Mouse (Mus musculus) bone marrow macrophage, adult 2 months (primary cell): ENCODE results near the gene Prdx1. TPM values are rescaled to one million over a fixed set of nuclear protein-coding genes. Genes with fewer than 3 reads are reported as not detected.

Experiments
- H3K27ac ChIP-seq: 2 replicates; pipeline ENCODE4 v1.5.1; 2012; ENCODE audit warnings: low read depth, low read length; ENCODE audit not compliant: insufficient read depth
- H3K4me1 ChIP-seq: 2 replicates; pipeline ENCODE4 v1.6.1; 2012; ENCODE audit warnings: low read length; ENCODE audit not compliant: control insufficient read depth, insufficient read depth
- H3K4me3 ChIP-seq: 2 replicates; pipeline ENCODE4 v1.5.1; 2012; ENCODE audit warnings: mild to moderate bottlenecking, low read length, moderate library complexity; ENCODE audit not compliant: insufficient read depth
- CTCF ChIP-seq: IDR thresholded peaks from 2 replicates; pipeline ENCODE4 v1.5.1; 2012; ENCODE audit warnings: low read depth, mild to moderate bottlenecking, low read length, moderate library complexity
- POLR2A ChIP-seq: IDR thresholded peaks from 2 replicates; pipeline ENCODE4 v1.6.1; 2012; ENCODE audit warnings: mild to moderate bottlenecking, low read depth, low read length, borderline replicate concordance
- polyA plus RNA-seq: library from polyadenylated mRNA; stranded (reverse); fragments of >200 nt; gene quantifications from 2 replicates; pipeline ENCODE4 v1.2.4, GENCODE M21; 2012; ENCODE audit not compliant: missing spikeins, insufficient read depth, insufficient read length

Prdx1 gene
- polyA plus RNA-seq, 1 experiment = 2,298 TPM

- Histone ChIP-seq H3K4me3 (no peak overlapping the region), H3K27ac (no peak overlapping the region), H3K4me1 (no peaks in the 10 kb centered on the region; the same call in 1 of the 2 replicates)
- TF ChIP-seq CTCF (no peak), POLR2A (no peak)
Observed at GRCm38 (mm10) chr4:116698693-116699342, 13.5 kb downstream of the Prdx1 start.

- Histone ChIP-seq H3K4me1 (no peaks in the 10 kb centered on the region), H3K4me3 (no peak overlapping the region), H3K27ac (no peak overlapping the region)
- TF ChIP-seq CTCF (no peak), POLR2A (no peak)
Observed at GRCm38 (mm10) chr4:116700964-116701363, 15.6 kb downstream of the Prdx1 start.

DNA sequence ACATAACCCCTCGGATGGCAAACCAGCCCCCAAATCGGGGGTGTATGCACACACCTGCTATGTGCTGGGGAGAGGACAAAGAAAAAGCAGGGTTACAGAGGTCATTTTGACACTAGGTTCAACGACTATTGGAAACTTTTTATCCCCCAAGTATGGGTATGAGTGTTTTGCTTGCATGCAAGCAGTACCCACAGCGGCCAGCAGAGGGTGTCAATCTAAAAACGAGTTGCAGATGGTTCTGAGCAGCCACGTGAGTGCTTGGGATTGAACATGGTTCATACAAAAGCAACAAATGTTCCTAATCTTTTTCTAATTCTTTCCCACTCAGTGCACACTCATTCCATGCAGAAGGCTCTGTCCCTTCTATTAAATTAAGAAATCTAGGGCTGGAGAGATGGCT lies 18.5 kb downstream of the Prdx1 start:
- Histone ChIP-seq H3K4me1 (0 out of 2 replicates have a peak, but pooled peaks cover 3% of the 10 kb centered on the region), H3K4me3 (no peak overlapping the region), H3K27ac (no peak overlapping the region)
- peak; percentile 56 for TF ChIP-seq CTCF
- no peak for TF ChIP-seq POLR2A

GRCm38 (mm10) chr4:116707666-116708065 lies 22.3 kb downstream of the Prdx1 start:
- no peak for TF ChIP-seq POLR2A
- no peak for TF ChIP-seq CTCF
- H3K27ac ChIP-seq = 0 out of 2 replicates have a peak overlapping the region, but pooled peaks have one; percentile 7
- peak overlapping the region; percentile 80 for H3K4me3 ChIP-seq
- H3K4me1 ChIP-seq = peaks cover 9% of the 10 kb centered on the region

DNA sequence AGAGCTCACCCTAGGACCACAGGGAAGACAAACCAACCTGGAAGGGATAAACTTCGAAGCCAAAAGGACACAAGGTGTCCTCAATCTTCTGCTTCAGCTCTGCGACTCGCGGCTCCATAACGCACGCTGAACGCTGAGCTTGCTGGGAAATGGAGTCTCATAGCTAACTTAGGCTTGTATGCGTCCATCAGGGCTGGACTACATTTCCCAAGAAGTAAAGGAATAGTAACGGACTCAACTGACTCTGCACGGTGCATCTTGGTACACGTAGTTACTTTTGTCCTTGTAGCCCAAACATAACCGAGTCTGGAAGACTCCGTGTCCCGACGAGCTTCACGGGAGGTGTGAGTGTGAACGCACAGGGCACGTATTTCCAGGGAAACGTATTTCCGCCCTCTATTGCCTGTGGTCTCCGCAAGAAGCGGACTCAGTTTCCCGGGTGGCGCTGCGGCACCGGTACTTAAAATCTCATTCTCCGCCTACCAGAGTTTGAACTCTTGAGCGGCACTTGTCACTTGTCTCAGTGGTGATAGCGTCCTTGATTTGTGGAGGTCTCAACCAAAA lies 22.9 kb downstream of the Prdx1 start, which contains the start of the genes Mmachc and Ccdc163:
Gene Mmachc (minus strand): TSS at position 206 of the 564 bp plus-strand sequence.
Gene Ccdc163 (plus strand): TSS at position 309 of the 564 bp plus-strand sequence.
- 0 out of 2 replicates have a peak within 1 kb of the TSS, but pooled peaks have one; percentile 7 for H3K27ac ChIP-seq
- H3K4me3 ChIP-seq = peak within 1 kb of the TSS; percentile 80
- H3K4me1 ChIP-seq = peaks cover 9% of the 10 kb centered on the region
- no peak for TF ChIP-seq POLR2A
- TF ChIP-seq CTCF = no peak

- H3K27ac ChIP-seq = no peak overlapping the region
Observed at GRCm38 (mm10) chr4:116708791-116709390, 23.5 kb downstream of the Prdx1 start.

DNA sequence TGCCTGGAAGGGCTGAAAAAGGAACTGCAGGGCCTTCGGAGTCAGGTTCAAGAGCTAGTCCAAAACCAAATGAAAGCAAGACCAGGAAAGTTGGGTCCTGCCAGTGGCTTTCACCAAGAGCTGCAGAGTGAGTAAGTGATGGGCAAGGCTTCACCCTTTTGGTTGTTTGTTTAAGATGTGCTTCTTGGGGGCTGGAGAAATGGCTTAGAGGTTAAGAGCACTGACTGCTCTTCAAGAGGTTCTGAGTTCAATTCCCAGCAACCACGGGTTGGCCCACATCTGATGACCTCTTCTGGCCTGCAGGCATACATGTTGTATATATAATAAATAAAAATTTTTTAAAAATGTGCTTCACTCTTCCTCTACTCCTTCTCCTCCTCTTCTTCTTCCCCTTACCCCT lies 24.8 kb downstream of the Prdx1 start:
- peaks cover 9% of the 10 kb centered on the region for H3K4me1 ChIP-seq
- H3K27ac ChIP-seq = no peak overlapping the region
- TF ChIP-seq CTCF (no peak), POLR2A (no peak)
- no peak overlapping the region for H3K4me3 ChIP-seq

More at GRCm38 (mm10) chr4:116708791-116709390, 23.5 kb downstream of the Prdx1 start:
- Histone ChIP-seq H3K4me3 (peak overlapping the region; percentile 80), H3K4me1 (peaks cover 9% of the 10 kb centered on the region)
- TF ChIP-seq CTCF = no peak

- H3K4me1 ChIP-seq = peaks cover 6% of the 10 kb centered on the region
- no peak overlapping the region for H3K4me3 ChIP-seq
- no peak overlapping the region for H3K27ac ChIP-seq
- no peak for TF ChIP-seq CTCF
- no peak for TF ChIP-seq POLR2A
Observed at GRCm38 (mm10) chr4:116712536-116712935, 27.2 kb downstream of the Prdx1 start.

DNA sequence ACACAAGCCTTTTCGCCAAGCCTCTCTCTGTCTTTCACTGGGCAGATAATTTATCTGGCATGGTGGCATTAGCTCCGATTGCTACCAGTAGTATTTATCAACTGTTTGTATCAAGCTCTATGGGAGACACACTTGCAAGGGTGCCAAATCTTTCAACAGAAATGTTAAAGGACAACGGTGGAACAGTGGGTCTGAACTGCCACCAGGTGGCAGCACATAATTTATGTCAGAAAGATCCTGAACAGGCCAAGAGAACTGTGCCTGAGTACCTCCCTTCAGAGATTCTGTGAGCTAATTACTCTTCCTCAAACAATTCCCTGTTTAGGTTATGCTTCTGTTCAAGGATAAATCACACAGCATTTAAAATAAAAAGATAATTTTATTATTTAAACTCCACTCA lies 34.1 kb downstream of the Prdx1 start:
- H3K27ac ChIP-seq = no peak overlapping the region
- TF ChIP-seq POLR2A (no peak), CTCF (no peak)
- H3K4me3 ChIP-seq = no peak overlapping the region
- peaks cover 4% of the 10 kb centered on the region for H3K4me1 ChIP-seq

GRCm38 (mm10) chr4:116720343-116721097 lies 35.2 kb downstream of the Prdx1 start, which contains the start of gene Tesk2:
Tesk2 (plus strand) TSS chr4:116720948.
- Histone ChIP-seq H3K27ac (peak within 1 kb of the TSS; percentile 26), H3K4me1 (peaks cover 6% of the 10 kb centered on the region), H3K4me3 (peak within 1 kb of the TSS; percentile 80)
- TF ChIP-seq CTCF (no peak), POLR2A (no peak)
